Mouse (Mus musculus) ES-E14 (cell line): ENCODE results near the gene Btrc. TPM values are rescaled to one million over a fixed set of nuclear protein-coding genes. Genes with fewer than 3 reads are reported as not detected.
A peak's percentile ranks its signal among the peaks of the same experiment; 100 is the strongest.

Experiments
- DNase-seq: peaks from one replicate; pipeline ENCODE4 v3.0.0-alpha.2; 2013; ENCODE audit warnings: low read depth, low spot score
- H3K27ac ChIP-seq: 2 replicates; pipeline ENCODE4 v1.5.1; 2012; ENCODE audit warnings: low read depth, mild to moderate bottlenecking, low read length, moderate library complexity, mixed read lengths; ENCODE audit not compliant: poor library complexity, insufficient read depth, severe bottlenecking
- H3K36me3 ChIP-seq: 2 replicates; pipeline ENCODE4 v1.6.1; 2012; ENCODE audit warnings: mild to moderate bottlenecking, low read length, moderate library complexity, mixed read lengths; ENCODE audit not compliant: control insufficient read depth, poor library complexity, insufficient read depth, severe bottlenecking
- H3K4me1 ChIP-seq, 2 experiments: fragments of 150-350 bp in 1 of 2; sonication (generic) in 1 of 2; 2 replicates each; pipeline ENCODE4 v1.6.1; 2012; ENCODE audit warnings: low read length in 2 of 2, mild to moderate bottlenecking in 1 of 2, mixed read lengths in 1 of 2; ENCODE audit not compliant: control insufficient read depth in 2 of 2, insufficient read depth in 2 of 2, poor library complexity in 1 of 2
- H3K4me3 ChIP-seq, 2 experiments: fragments of 150-350 bp in 1 of 2; sonication (generic) in 1 of 2; 2 replicates each; pipeline ENCODE4 v1.5.1; 2012; ENCODE audit warnings: low read length in 2 of 2, low read depth in 1 of 2, mild to moderate bottlenecking in 1 of 2, mixed read lengths in 1 of 2; ENCODE audit not compliant: insufficient read depth in 1 of 2, poor library complexity in 1 of 2, severe bottlenecking in 1 of 2
- H3K9ac ChIP-seq: 2 replicates; pipeline ENCODE4 v1.6.1; 2012; ENCODE audit warnings: low read depth, mild to moderate bottlenecking, low read length, mixed read lengths; ENCODE audit not compliant: poor library complexity, insufficient read depth, severe bottlenecking
- H3K9me3 ChIP-seq: fragments of 150-350 bp; sonication (generic); 2 replicates; pipeline ENCODE4 v1.6.1; 2012; ENCODE audit warnings: low read depth, mild to moderate bottlenecking, low read length; ENCODE audit not compliant: control insufficient read depth, insufficient read depth
- CHD2 ChIP-seq: IDR thresholded peaks from 2 replicates; pipeline ENCODE4 v1.6.1; 2014; ENCODE audit warnings: mild to moderate bottlenecking, low read depth, low read length, inconsistent platforms
- HCFC1 ChIP-seq: IDR thresholded peaks from 2 replicates; pipeline ENCODE4 v1.6.1; 2012; ENCODE audit warnings: low read length, inconsistent platforms, borderline replicate concordance; ENCODE audit not compliant: insufficient read depth
- MAFK ChIP-seq: IDR thresholded peaks from 2 replicates; pipeline ENCODE4 v1.6.1; 2014; ENCODE audit warnings: mild to moderate bottlenecking, low read depth, low read length, inconsistent platforms; ENCODE audit not compliant: insufficient read depth
- ZC3H11A ChIP-seq: IDR thresholded peaks from 2 replicates; pipeline ENCODE4 v1.6.1; 2012; ENCODE audit warnings: low read depth, mild to moderate bottlenecking, inconsistent platforms, low read length, borderline replicate concordance
- ZNF384 ChIP-seq: IDR thresholded peaks from 2 replicates; pipeline ENCODE4 v1.6.1; 2012; ENCODE audit warnings: low read depth, low read length, inconsistent platforms
- in situ Hi-C, 2 experiments: fragments of 600-800 bp; cut with MboI; formaldehyde crosslinking; loops; one replicate each; pipeline ENCODE4 v1.15.1; 2025; ENCODE audit warnings: low sequenced_read_pairs in 2 of 2, inconsistent platforms in 1 of 2; ENCODE audit not compliant: unreplicated experiment in 2 of 2
- total RNA-seq: library from RNA; depleted of rRNA; stranded (reverse); fragments of 300-350 nt; gene quantifications from 2 replicates; pipeline ENCODE4 v1.2.3, GENCODE M21; 2012

The Btrc gene
- total RNA-seq, 1 experiment = 17.4 TPM

- in situ Hi-C loops = no loop called here
- Histone ChIP-seq H3K9ac (no peak overlapping the region), H3K4me3 (no peak overlapping the region), H3K9me3 (no peaks in the 10 kb centered on the region), H3K36me3 (no peaks in the 10 kb centered on the region), H3K4me1 (peaks cover 0 to 3% of the 10 kb centered on the region in 2 experiments; a peak in 2 of 4 replicates), H3K27ac (no peak overlapping the region)
- no peak for TF ChIP-seq ZC3H11A
- TF ChIP-seq HCFC1 = no peak
- no peak for TF ChIP-seq ZNF384
- TF ChIP-seq MAFK = no peak
- TF ChIP-seq CHD2 = no peak
- no peak for DNase-seq
These were observed 95.2 kb downstream of the Btrc start for GRCm38 (mm10) chr19:45458702-45459101.

GRCm38 (mm10) chr19:45459931-45460665 lies 96.6 kb downstream of the Btrc start:
- no peak for DNase-seq
- no peak for TF ChIP-seq ZNF384
- no peaks in the 10 kb centered on the region for H3K36me3 ChIP-seq
- no peak overlapping the region for H3K4me3 ChIP-seq
- peaks cover 0 to 3% of the 10 kb centered on the region in 2 experiments; a peak in 2 of 4 replicates for H3K4me1 ChIP-seq
- H3K9ac ChIP-seq = no peak overlapping the region
- H3K27ac ChIP-seq = no peak overlapping the region
- in situ Hi-C loops = no loop called here
- no peaks in the 10 kb centered on the region for H3K9me3 ChIP-seq

- TF ChIP-seq ZNF384 (peak; percentile 77), MAFK (no peak), ZC3H11A (0 out of 2 replicates have a peak, but pooled peaks have one; percentile 4)
- Histone ChIP-seq H3K4me1 (peaks cover 0 to 3% of the 10 kb centered on the region in 2 experiments; a peak in 2 of 4 replicates), H3K9me3 (no peaks in the 10 kb centered on the region), H3K36me3 (no peaks in the 10 kb centered on the region), H3K27ac (no peak overlapping the region), H3K4me3 (no peak overlapping the region), H3K9ac (no peak overlapping the region)
- DNase-seq = no peak
- in situ Hi-C loops = no loop called here
These were observed 97.5 kb downstream of the Btrc start for GRCm38 (mm10) chr19:45460749-45461736.

- in situ Hi-C loops = no loop called here
- Histone ChIP-seq H3K9ac (no peak overlapping the region), H3K27ac (no peak overlapping the region), H3K36me3 (no peaks in the 10 kb centered on the region; the same call in 1 of the 2 replicates), H3K9me3 (no peaks in the 10 kb centered on the region), H3K4me3 (no peak overlapping the region), H3K4me1 (no peaks in the 10 kb centered on the region)
- no peak for DNase-seq
- TF ChIP-seq ZC3H11A = no peak
- no peak for TF ChIP-seq CHD2
- TF ChIP-seq MAFK = no peak
- no peak for TF ChIP-seq HCFC1
- no peak for TF ChIP-seq ZNF384
These were observed 106.2 kb downstream of the Btrc start for GRCm38 (mm10) chr19:45469760-45470159.
